Mouse (Mus musculus) kidney, adult 10 weeks (tissue): ENCODE results near the gene Ncbp3. TPM values are rescaled to one million over a fixed set of nuclear protein-coding genes. Genes with fewer than 3 reads are reported as not detected.

Experiments used
- polyA plus RNA-seq: library from polyadenylated mRNA; stranded (reverse); fragments of 350-450 nt; fragmentation: Illumina TruSeq; extraction: RNeasy Lipid Tissue Mini Kit (QIAGEN cat#74804); gene quantifications from one replicate; pipeline ENCODE4 v1.2.3, GENCODE M21; 2014; ENCODE audit warnings: low read depth, low replicate concordance

Ncbp3 gene
- 6.7 TPM for polyA plus RNA-seq

DNA sequence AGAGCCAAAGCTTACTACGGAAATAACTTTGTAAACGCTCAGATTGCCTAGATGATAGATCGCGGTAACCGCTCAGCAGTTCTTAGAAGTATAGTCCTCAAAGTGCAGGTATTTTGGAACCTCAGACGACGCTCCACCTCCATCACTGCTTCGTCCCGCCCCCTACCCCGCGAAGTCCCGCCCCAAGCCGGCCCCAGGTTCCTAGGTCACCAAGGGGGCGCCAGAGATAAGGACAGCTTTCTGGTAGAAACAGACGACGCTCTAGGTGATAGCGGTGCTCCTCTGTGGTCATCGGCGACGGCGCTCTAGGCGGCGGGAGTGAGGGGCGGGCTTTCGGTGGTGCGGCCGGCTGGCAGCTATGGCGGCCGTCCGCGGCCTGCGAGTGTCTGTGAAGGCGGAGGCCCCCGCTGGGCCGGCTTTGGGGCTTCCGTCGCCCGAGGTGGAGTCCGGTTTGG is at the start of gene Ncbp3:
TSS of gene Ncbp3 (plus strand) at position 242 of the 455 bp plus-strand sequence.

DNA sequence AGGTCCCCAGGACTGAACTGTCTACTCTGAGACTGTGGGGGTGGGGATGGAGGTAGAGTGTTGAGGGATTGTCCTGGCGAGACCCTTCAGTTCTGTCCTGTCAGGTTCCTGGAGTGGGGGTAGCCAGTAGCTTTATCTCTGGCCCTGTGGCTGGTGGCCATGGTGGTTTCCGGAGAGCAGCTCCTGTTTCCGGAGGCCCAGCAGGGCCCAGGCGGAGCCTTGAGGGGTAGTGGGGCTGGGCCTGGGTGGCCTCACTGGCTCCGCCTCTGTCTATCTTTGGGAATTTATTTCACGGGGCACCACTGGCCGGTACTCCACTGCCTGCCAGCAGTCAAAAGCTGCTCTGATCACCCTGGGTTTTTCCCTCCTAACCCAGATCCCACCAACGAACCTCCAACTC is 48.8 kb upstream of the Ncbp3 start, which contains the start of gene P2rx1:
TSS of gene P2rx1 (plus strand) at position 333 of the 400 bp plus-strand sequence.

DNA sequence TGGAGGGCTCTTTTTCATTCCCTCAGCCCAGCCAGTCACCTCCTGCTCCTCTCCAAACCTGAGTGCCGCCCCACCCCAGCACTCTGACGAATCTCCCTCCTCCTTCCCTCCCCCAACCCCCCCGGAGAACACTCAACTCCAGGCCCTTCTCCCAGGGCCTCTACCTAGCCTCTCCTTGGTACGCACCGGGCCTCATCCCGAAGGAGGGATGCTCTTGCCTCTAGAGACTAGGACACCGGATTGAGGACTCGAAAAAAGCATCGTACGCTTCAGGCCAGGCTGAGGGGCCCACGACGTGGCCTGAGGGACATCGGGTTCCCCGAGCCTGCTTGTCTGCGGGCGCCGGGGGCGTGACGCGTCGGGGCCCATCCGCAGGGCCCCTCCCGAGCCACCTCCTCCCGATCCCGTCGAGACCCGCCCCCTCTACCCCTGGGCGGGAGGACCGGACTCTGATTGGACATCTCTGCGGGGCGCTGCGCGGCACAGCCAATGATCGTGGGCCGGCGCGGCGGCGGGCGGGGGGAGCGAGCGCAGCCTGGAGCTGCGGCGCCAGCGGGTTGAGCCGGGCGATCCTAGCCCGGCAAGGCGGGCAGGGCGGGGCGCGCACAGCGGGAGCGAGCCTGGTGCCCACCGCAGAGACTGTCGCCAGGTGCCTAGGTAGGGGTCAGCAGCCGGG is 29.0 kb upstream of the Ncbp3 start, which contains the start of gene Camkk1:
TSS of gene Camkk1 (plus strand) at position 538 of the 676 bp plus-strand sequence.

GRCm38 (mm10) chr11:73090283-73090682 is 42.7 kb downstream of the Ncbp3 start, which contains the start of gene Itgae:
Gene Itgae (plus strand): TSS chr11:73090583.

GRCm38 (mm10) chr11:73137591-73138501 is 90.3 kb downstream of the Ncbp3 start, which contains the start of gene Haspin:
Gene Haspin (minus strand): TSS chr11:73138294.

Other genes starting within 250 kb of the Ncbp3 start
- 5.0 TPM for gene Atp2a3, start 86.6 kb upstream of the Ncbp3 start, polyA plus RNA-seq
- gene P2rx1, start 48.7 kb upstream of the Ncbp3 start, polyA plus RNA-seq: 1.1 TPM
- gene Camkk1, start 28.8 kb upstream of the Ncbp3 start, polyA plus RNA-seq: 0.16 TPM
- 0.40 TPM for gene Itgae, start 42.8 kb downstream of the Ncbp3 start, polyA plus RNA-seq
- gene Haspin, start 90.5 kb downstream of the Ncbp3 start, polyA plus RNA-seq: 3.6 TPM
- 4.8 TPM for gene P2rx5, start 112.6 kb downstream of the Ncbp3 start, polyA plus RNA-seq
- gene Emc6, start 129.3 kb downstream of the Ncbp3 start, polyA plus RNA-seq: 90.2 TPM
- 31.2 TPM for gene Tax1bp3, start 129.3 kb downstream of the Ncbp3 start, polyA plus RNA-seq
- 20.8 TPM for gene Ctns, start 151.3 kb downstream of the Ncbp3 start, polyA plus RNA-seq
- 7.5 TPM for gene Shpk, start 151.7 kb downstream of the Ncbp3 start, polyA plus RNA-seq
- not detected for gene Trpv1, start 186.5 kb downstream of the Ncbp3 start, polyA plus RNA-seq
- gene Trpv3, start 219.6 kb downstream of the Ncbp3 start, polyA plus RNA-seq: 0.20 TPM